Mouse (Mus musculus) midbrain, embryonic 12.5 days (tissue): Measurements from ENCODE around the gene Capn9. TPM values are rescaled to one million over a fixed set of nuclear protein-coding genes. Genes with fewer than 3 reads are reported as not detected.

Source experiments
- ATAC-seq: fragments of 200-750 bp; cut with Nextera tagmentation; 2 replicates; pipeline ENCODE4 v1.8.0; 2017; ENCODE audit warnings: low read depth, moderate TSS enrichment, moderate library complexity; ENCODE audit not compliant: low FRiP score
- H3K27ac ChIP-seq: fragments of 300-500 bp; sonication (generic); replicated peaks from 2 replicates; pipeline ENCODE4 v1.5.1; 2016; ENCODE audit warnings: mild to moderate bottlenecking
- H3K27me3 ChIP-seq: fragments of 300-500 bp; sonication (generic); 2 replicates; pipeline ENCODE4 v1.6.1; 2016; ENCODE audit warnings: mild to moderate bottlenecking
- H3K36me3 ChIP-seq: fragments of 300-500 bp; sonication (generic); 2 replicates; pipeline ENCODE4 v1.6.1; 2016
- H3K4me1 ChIP-seq: fragments of 300-500 bp; sonication (generic); 2 replicates; pipeline ENCODE4 v1.6.1; 2016
- H3K4me2 ChIP-seq: fragments of 300-500 bp; sonication (generic); replicated peaks from 2 replicates; pipeline ENCODE4 v1.6.1; 2016; ENCODE audit warnings: mild to moderate bottlenecking, moderate library complexity
- H3K4me3 ChIP-seq: fragments of 300-500 bp; sonication (generic); 2 replicates; pipeline ENCODE4 v1.5.1; 2016; ENCODE audit warnings: mild to moderate bottlenecking
- H3K9ac ChIP-seq: fragments of 300-500 bp; sonication (generic); replicated peaks from 2 replicates; pipeline ENCODE4 v1.6.1; 2016; ENCODE audit warnings: mild to moderate bottlenecking, moderate library complexity
- H3K9me3 ChIP-seq: fragments of 300-500 bp; sonication (generic); 2 replicates; pipeline ENCODE4 v1.6.1; 2016; ENCODE audit warnings: mild to moderate bottlenecking
- WGBS: fragments of 180-500 bp; shearing (Covaris S2); methylation state at CpG from one replicate; pipeline ENCODE4 v1.1.7; 2016; 5-methylcytosine and 5-hydroxymethylcytosine counted together
- polyA plus RNA-seq: library from polyadenylated mRNA; unstranded; fragments of >200 nt; fragmentation: Nextera tagmentation; extraction: Ambion mirVana; gene quantifications from 2 replicates; pipeline ENCODE4 v1.2.1, GENCODE M21; 2016

Capn9 gene
- polyA plus RNA-seq: 0.13 TPM in 1 of 2 replicates, not detected in the other

DNA sequence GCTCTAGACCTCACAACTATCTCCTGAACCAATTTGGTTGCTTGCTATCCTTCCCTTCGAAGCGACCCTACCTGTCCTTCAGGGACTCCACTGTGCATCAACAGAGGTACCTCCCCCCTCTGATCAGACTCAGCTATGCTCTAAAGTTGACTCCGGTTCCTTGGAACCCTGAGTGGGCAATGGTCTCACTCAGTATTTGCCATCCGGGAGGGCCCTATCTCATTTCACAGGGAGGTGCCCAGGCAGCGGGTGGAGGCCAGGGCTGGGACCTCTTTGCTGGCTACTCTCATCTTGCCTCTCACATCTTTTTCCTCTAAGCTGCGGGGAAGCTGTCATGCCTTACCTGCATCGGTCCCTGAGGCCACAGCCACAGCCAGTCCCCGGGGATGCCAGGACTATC, at the start of gene Capn9:
Gene Capn9, plus strand, starts transcription at position 301 of the 400 bp plus-strand sequence.
- Histone ChIP-seq H3K9ac (no peak within 1 kb of the TSS), H3K4me3 (no peak within 1 kb of the TSS), H3K4me2 (no peak within 1 kb of the TSS), H3K9me3 (no peaks in the 10 kb centered on the region), H3K27me3 (no peaks in the 10 kb centered on the region), H3K4me1 (peaks cover 3% of the 10 kb centered on the region; the same call in 1 of the 2 replicates), H3K36me3 (no peaks in the 10 kb centered on the region), H3K27ac (no peak within 1 kb of the TSS)
- no peak for ATAC-seq
- 89% methylated on average over 8 of the region's 8 CpGs for WGBS

DNA sequence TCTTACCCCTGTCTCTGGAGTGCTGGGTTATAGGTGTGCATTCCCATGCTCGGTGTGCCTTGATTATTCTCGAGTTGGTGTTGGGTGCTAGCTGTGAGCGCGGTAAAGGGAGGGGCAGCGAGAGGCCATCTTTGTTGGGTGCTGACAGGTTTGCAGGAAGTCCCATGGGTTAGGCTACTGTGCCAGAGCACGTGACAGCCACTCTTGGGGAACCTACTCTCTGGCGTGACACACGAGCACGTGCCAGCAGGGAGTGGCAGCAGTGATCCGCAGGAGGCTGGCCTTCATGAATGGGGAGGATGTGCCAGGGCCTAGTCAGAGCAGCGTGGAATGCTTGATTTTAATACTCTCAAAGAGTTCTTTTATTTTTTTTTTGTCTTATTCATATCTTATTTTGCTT, 49.6 kb upstream of the Capn9 start:
- no peak overlapping the region for H3K27ac ChIP-seq
- H3K4me3 ChIP-seq: no peak overlapping the region
- 93% methylated on average over 11 of the region's 11 CpGs for WGBS
- H3K36me3 ChIP-seq: peaks cover 49% of the 10 kb centered on the region
- no peak overlapping the region for H3K9ac ChIP-seq
- no peak overlapping the region for H3K4me2 ChIP-seq
- no peak for ATAC-seq
- no peaks in the 10 kb centered on the region for H3K27me3 ChIP-seq
- peaks cover 11% of the 10 kb centered on the region for H3K4me1 ChIP-seq
- H3K9me3 ChIP-seq: no peaks in the 10 kb centered on the region

DNA sequence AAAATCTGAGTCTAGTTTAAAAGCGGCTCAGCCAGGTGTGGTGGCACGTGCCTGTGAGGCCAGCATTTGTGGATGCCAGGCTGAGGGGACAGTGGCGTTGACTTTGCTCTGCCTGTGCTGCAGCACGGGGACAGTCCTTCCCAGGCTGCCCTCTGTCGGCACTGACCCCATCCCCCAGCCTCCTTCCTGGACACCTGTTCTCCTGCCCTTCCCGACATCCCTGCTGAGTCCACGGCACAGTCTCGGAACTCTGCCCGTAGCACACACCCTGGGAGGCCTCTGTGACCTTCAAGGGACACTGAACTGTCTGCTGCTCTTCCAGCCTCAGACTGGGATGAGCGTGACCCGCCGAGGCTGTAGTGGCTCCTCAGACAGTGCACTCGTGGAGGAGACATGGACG, 45.8 kb upstream of the Capn9 start:
- ATAC-seq: no peak
- Histone ChIP-seq H3K4me2 (no peak overlapping the region), H3K4me1 (no peaks in the 10 kb centered on the region), H3K36me3 (peaks cover 85% of the 10 kb centered on the region), H3K9me3 (no peaks in the 10 kb centered on the region), H3K9ac (no peak overlapping the region), H3K4me3 (no peak overlapping the region), H3K27ac (no peak overlapping the region), H3K27me3 (no peaks in the 10 kb centered on the region)
- WGBS: 89% methylated on average over 14 of the region's 14 CpGs

DNA sequence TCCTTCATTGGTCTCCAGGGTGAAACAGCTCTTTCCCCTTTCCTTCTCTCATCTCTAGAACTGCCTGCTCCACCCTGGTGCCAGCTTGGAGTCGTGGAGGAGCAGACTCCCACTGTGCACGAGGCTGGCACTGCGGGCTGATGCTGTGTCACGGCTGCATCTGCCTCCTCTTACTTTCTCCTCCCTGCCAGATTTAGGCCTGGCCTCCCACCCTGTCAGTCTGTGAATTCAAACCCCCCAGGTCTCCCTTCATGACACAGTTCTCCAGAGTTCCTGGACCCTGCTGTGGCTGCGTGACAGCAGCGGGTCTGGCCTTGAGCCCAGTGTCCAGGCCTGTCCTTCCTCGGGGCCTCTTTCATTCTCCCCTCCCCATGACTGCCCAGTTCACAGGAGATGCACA, 45.4 kb upstream of the Capn9 start:
- no peaks in the 10 kb centered on the region for H3K4me1 ChIP-seq
- H3K9me3 ChIP-seq: no peaks in the 10 kb centered on the region
- no peak for ATAC-seq
- H3K27me3 ChIP-seq: no peaks in the 10 kb centered on the region
- no peak overlapping the region for H3K9ac ChIP-seq
- H3K4me2 ChIP-seq: no peak overlapping the region
- no peak overlapping the region for H3K27ac ChIP-seq
- WGBS: 92% methylated on average over 7 of the region's 7 CpGs
- H3K4me3 ChIP-seq: no peak overlapping the region
- peaks cover 87% of the 10 kb centered on the region for H3K36me3 ChIP-seq

DNA sequence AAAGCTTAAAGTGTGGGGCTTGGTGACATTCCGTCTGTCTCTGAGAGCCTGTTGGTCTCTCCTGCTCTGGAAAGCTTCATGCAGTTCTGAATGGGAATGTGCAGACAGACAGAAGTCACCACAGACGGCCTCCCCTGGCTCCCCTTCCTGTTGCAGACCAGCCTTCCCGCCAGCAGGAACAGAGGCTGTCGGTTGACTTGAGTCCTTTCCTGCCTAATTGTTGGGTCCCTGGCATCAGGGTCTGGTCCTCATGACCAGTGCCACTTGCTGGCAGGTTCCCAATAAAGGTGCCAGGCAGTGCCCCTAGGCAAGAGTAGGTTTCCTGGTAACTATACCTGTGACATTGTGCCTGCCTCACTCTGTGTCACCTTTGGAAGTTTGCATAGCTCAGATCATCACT, 44.9 kb upstream of the Capn9 start:
- no peaks in the 10 kb centered on the region for H3K4me1 ChIP-seq
- H3K4me3 ChIP-seq: no peak overlapping the region
- no peak overlapping the region for H3K9ac ChIP-seq
- H3K27me3 ChIP-seq: no peaks in the 10 kb centered on the region
- no peak overlapping the region for H3K27ac ChIP-seq
- no peaks in the 10 kb centered on the region for H3K9me3 ChIP-seq
- no peak for ATAC-seq
- H3K4me2 ChIP-seq: no peak overlapping the region
- 88% methylated on average over 4 of the region's 4 CpGs for WGBS
- H3K36me3 ChIP-seq: peaks cover 87% of the 10 kb centered on the region

- H3K4me2 ChIP-seq: no peak overlapping the region
- H3K9ac ChIP-seq: no peak overlapping the region
- no peaks in the 10 kb centered on the region for H3K9me3 ChIP-seq
- WGBS: 97% methylated on average over 3 of the region's 3 CpGs
- no peak overlapping the region for H3K4me3 ChIP-seq
- peaks cover 78% of the 10 kb centered on the region for H3K36me3 ChIP-seq
- no peaks in the 10 kb centered on the region for H3K27me3 ChIP-seq
- no peaks in the 10 kb centered on the region for H3K4me1 ChIP-seq
- H3K27ac ChIP-seq: no peak overlapping the region
- no peak for ATAC-seq
These were observed 43.3 kb upstream of the Capn9 start for GRCm38 (mm10) chr8:124532626-124533025.

GRCm38 (mm10) chr8:124535451-124535850, 40.5 kb upstream of the Capn9 start:
- H3K27me3 ChIP-seq: no peaks in the 10 kb centered on the region
- 94% methylated on average over 5 of the region's 5 CpGs for WGBS
- no peak overlapping the region for H3K4me2 ChIP-seq
- H3K4me3 ChIP-seq: no peak overlapping the region
- no peaks in the 10 kb centered on the region for H3K9me3 ChIP-seq
- no peaks in the 10 kb centered on the region for H3K4me1 ChIP-seq
- no peak for ATAC-seq
- H3K9ac ChIP-seq: no peak overlapping the region
- H3K27ac ChIP-seq: no peak overlapping the region
- peaks cover 89% of the 10 kb centered on the region for H3K36me3 ChIP-seq

DNA sequence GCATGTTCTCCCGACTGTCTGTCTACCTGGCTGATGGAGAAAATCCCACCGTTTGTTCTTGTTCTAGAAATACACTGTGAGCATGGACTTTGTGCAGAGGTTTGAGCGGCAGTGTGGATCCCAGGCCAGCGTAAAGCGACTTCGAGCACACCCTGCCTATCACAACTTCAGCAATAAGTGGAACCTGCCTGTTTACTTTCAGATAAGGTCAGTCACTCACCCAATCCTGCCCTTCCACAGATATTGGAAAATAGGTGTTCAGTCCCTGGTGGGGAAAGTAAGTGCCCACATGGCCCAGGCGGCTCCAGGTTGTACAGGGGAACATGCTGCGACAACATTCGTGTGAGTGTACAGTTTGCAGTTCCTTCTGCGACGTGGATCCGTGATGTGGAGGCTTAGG, 35.0 kb upstream of the Capn9 start:
- Histone ChIP-seq H3K36me3 (peaks cover 91% of the 10 kb centered on the region), H3K4me2 (no peak overlapping the region), H3K27ac (no peak overlapping the region), H3K27me3 (no peaks in the 10 kb centered on the region), H3K9me3 (no peaks in the 10 kb centered on the region), H3K4me1 (no peaks in the 10 kb centered on the region), H3K4me3 (no peak overlapping the region), H3K9ac (no peak overlapping the region)
- 95% methylated on average over 12 of the region's 12 CpGs for WGBS
- ATAC-seq: no peak

- Histone ChIP-seq H3K27me3 (no peaks in the 10 kb centered on the region), H3K4me1 (no peaks in the 10 kb centered on the region), H3K27ac (no peak overlapping the region), H3K9ac (no peak overlapping the region), H3K36me3 (peaks cover 96% of the 10 kb centered on the region), H3K9me3 (no peaks in the 10 kb centered on the region), H3K4me2 (no peak overlapping the region), H3K4me3 (no peak overlapping the region)
- no peak for ATAC-seq
- 95% methylated on average over 4 of the region's 4 CpGs for WGBS
These were observed 33.9 kb upstream of the Capn9 start for GRCm38 (mm10) chr8:124542001-124542400.

- no peaks in the 10 kb centered on the region for H3K27me3 ChIP-seq
- no peak overlapping the region for H3K27ac ChIP-seq
- H3K4me1 ChIP-seq: no peaks in the 10 kb centered on the region
- H3K9me3 ChIP-seq: no peaks in the 10 kb centered on the region
- peaks cover 99% of the 10 kb centered on the region for H3K36me3 ChIP-seq
- no peak overlapping the region for H3K4me3 ChIP-seq
- ATAC-seq: no peak
- no peak overlapping the region for H3K9ac ChIP-seq
- H3K4me2 ChIP-seq: no peak overlapping the region
- 94% methylated on average over 5 of the region's 5 CpGs for WGBS
These were observed 32.6 kb upstream of the Capn9 start for GRCm38 (mm10) chr8:124543272-124543671.

DNA sequence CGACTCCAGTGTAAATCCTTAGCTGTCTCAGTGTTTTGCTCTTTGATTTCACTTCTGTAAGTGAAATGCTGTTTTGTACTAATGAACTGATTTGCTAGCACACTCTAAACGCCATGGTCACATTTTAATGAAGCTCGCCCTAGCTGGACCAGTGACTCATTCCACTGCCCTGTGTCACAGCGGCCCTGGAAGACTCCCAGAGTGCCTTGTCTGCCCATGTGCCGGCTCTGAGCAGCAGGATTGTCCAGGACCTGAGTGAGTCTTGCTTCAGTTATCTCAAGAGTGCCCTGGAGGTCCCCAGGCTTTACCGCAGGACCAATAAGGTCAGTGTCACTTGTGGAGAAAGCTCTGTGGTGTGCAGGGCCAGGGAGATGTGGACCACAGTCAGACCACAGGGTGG, 29.5 kb upstream of the Capn9 start:
- H3K4me2 ChIP-seq: no peak overlapping the region
- no peaks in the 10 kb centered on the region for H3K9me3 ChIP-seq
- no peak overlapping the region for H3K27ac ChIP-seq
- no peak for ATAC-seq
- H3K27me3 ChIP-seq: no peaks in the 10 kb centered on the region
- no peak overlapping the region for H3K4me3 ChIP-seq
- WGBS: 90% methylated on average over 6 of the region's 6 CpGs
- no peaks in the 10 kb centered on the region for H3K4me1 ChIP-seq
- H3K9ac ChIP-seq: no peak overlapping the region
- H3K36me3 ChIP-seq: peaks cover 97% of the 10 kb centered on the region

DNA sequence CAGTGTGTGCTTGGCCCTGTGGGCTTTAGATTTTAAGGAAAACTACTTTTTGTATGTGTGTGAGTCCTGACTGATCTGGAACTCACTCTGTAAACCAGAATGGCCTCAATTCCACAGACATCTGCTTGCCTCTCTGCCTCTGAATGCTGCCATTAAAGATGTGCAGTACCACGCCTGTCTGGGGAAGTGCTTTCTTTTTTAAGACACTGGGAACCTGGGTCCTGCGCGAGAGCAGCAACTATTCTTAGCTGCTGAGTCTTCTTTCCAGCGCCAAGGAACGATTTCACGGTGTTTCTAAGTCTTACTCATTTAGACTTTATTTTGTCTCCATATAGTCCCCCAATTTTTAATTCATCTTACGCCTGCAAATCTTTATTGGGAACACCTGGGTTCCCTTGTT, 29.1 kb upstream of the Capn9 start:
- Histone ChIP-seq H3K9ac (no peak overlapping the region), H3K27me3 (no peaks in the 10 kb centered on the region), H3K4me2 (no peak overlapping the region), H3K4me1 (no peaks in the 10 kb centered on the region), H3K9me3 (no peaks in the 10 kb centered on the region), H3K27ac (no peak overlapping the region), H3K4me3 (no peak overlapping the region), H3K36me3 (peaks cover 97% of the 10 kb centered on the region)
- 97% methylated on average over 7 of the region's 7 CpGs for WGBS
- no peak for ATAC-seq

DNA sequence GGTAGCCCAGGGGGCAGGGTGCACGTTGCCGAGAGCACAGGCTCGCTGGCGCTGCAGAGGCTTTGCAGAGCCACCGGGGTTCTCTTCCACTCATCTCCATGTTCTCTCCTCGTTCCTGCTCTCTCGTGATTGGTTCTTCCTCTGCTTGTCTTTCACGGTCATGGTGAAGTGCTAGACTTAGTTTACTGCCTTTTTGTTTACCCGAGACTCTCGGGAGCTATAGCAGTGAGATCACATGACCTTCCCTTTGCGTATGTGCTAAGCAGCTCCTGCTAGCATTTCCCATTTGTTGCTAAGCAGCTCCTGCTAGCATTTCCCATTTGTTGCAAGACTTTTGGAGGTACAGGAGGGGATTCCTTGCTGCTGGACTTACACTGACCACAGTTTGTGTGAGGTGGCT, 28.6 kb upstream of the Capn9 start:
- Histone ChIP-seq H3K4me2 (no peak overlapping the region), H3K9me3 (no peaks in the 10 kb centered on the region), H3K9ac (no peak overlapping the region), H3K27ac (no peak overlapping the region), H3K4me1 (no peaks in the 10 kb centered on the region), H3K27me3 (no peaks in the 10 kb centered on the region), H3K36me3 (peaks cover 97% of the 10 kb centered on the region), H3K4me3 (no peak overlapping the region)
- WGBS: 76% methylated on average over 11 of the region's 11 CpGs
- ATAC-seq: no peak
